Mouse (Mus musculus) hindbrain, embryonic 15.5 days (tissue): Measurements from ENCODE around the gene Nub1. TPM values are rescaled to one million over a fixed set of nuclear protein-coding genes. Genes with fewer than 3 reads are reported as not detected.

Source experiments
- ATAC-seq: fragments of 200-750 bp; cut with Nextera tagmentation; 2 replicates; pipeline ENCODE4 v1.8.0; 2017; ENCODE audit warnings: low read depth, moderate number of reproducible peaks, moderate TSS enrichment; ENCODE audit not compliant: low FRiP score
- H3K27ac ChIP-seq: fragments of 300-500 bp; sonication (generic); replicated peaks from 2 replicates; pipeline ENCODE4 v1.5.1; 2015; ENCODE audit warnings: mild to moderate bottlenecking, inconsistent platforms
- H3K27me3 ChIP-seq: fragments of 300-500 bp; sonication (generic); 2 replicates; pipeline ENCODE4 v1.6.1; 2015; ENCODE audit warnings: control low read depth, inconsistent platforms
- H3K36me3 ChIP-seq: fragments of 300-500 bp; sonication (generic); 2 replicates; pipeline ENCODE4 v1.6.1; 2015; ENCODE audit warnings: control low read depth, inconsistent platforms
- H3K4me1 ChIP-seq: fragments of 300-500 bp; sonication (generic); replicated peaks from 2 replicates; pipeline ENCODE4 v1.6.1; 2015; ENCODE audit warnings: control low read depth, inconsistent platforms
- H3K4me2 ChIP-seq: fragments of 300-500 bp; sonication (generic); 2 replicates; pipeline ENCODE4 v1.6.1; 2015; ENCODE audit warnings: moderate library complexity, mild to moderate bottlenecking, inconsistent platforms
- H3K4me3 ChIP-seq: fragments of 300-500 bp; sonication (generic); 2 replicates; pipeline ENCODE4 v1.5.1; 2015; ENCODE audit warnings: mild to moderate bottlenecking, inconsistent platforms
- H3K9ac ChIP-seq: fragments of 300-500 bp; sonication (generic); 2 replicates; pipeline ENCODE4 v1.6.1; 2015; ENCODE audit warnings: inconsistent platforms
- H3K9me3 ChIP-seq: fragments of 300-500 bp; sonication (generic); 2 replicates; pipeline ENCODE4 v1.6.1; 2016; ENCODE audit warnings: control low read depth, inconsistent platforms
- WGBS: fragments of 180-500 bp; shearing (Covaris S2); methylation state at CpG from one replicate; pipeline ENCODE4 v1.1.7; 2015; 5-methylcytosine and 5-hydroxymethylcytosine counted together
- polyA plus RNA-seq: library from polyadenylated mRNA; unstranded; fragments of >200 nt; fragmentation: Nextera tagmentation; extraction: Ambion mirVana; gene quantifications from 2 replicates; pipeline ENCODE4 v1.2.1, GENCODE M21; 2015

Nub1 gene
- polyA plus RNA-seq = 43.9 and 49.0 TPM in 2 replicates

DNA sequence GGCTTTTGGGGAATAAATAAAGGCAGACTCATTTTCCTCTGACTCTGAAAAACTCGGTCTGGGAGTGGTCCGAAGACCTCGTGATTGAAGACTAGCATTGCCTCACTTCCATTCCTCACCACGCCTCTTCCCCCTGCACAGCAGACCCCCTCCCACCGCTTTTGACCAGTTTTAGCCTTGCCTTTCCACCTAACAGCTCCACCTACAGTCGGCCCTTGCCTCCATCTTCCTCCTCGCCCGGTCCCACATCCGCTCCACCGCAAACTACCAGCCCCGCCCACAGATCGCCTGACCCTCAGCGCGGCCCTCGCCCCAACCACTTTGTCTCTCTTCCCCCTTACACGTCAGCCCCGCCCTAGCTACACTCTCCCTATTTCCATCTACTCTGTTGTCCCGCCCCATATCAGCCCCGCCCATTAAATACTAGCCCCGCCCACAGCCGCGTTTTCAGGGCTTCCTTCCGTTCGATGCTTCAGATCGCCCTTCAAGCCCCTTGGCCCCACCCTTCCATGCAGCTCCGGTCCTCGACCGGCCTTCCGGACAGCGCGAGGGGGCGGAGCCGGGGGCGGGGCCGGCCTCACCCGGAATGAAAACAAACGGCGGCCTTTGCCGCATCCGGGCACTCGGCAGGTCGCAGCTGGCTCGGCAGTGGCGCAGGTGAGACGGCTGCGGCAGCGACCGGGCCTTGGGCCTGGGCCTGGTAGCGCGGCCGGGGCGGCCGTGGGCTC, at the start of gene Nub1:
Gene Nub1 (plus strand): TSS at position 167 of the 728 bp plus-strand sequence.
- H3K9ac ChIP-seq = peak within 1 kb of the TSS; percentile 74
- no peaks in the 10 kb centered on the region for H3K9me3 ChIP-seq
- H3K4me3 ChIP-seq = peak within 1 kb of the TSS; percentile 87
- peaks cover 22% of the 10 kb centered on the region for H3K4me1 ChIP-seq
- peak; percentile 97 for ATAC-seq
- under 1% methylated on average over 53 of the region's 53 CpGs for WGBS
- no peaks in the 10 kb centered on the region for H3K27me3 ChIP-seq
- peak within 1 kb of the TSS; percentile 94 for H3K27ac ChIP-seq
- H3K4me2 ChIP-seq = peak within 1 kb of the TSS; percentile 60
- peaks cover 12% of the 10 kb centered on the region for H3K36me3 ChIP-seq

DNA sequence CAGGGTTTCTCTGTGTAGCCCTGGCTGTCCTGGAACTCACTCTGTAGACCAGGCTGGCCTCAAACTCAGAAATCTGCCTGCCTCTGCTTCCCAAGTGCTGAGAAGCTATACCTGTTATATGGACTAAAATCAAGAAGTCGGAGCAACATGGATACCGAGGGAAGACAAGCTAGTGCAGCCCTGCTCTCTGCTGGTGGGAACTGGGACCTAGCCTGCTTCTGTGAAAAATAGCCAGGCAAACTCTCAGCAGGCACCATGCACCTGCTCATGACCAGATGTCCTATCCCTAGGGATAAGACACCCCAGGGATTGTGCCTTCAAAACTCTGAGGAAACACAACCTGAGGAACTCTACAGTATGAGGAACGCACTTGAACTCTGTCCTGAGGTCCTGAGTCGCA, 48.3 kb upstream of the Nub1 start:
- no peaks in the 10 kb centered on the region for H3K36me3 ChIP-seq
- ATAC-seq = no peak
- no peaks in the 10 kb centered on the region for H3K27me3 ChIP-seq
- no peak overlapping the region for H3K4me3 ChIP-seq
- 86% methylated on average over 4 of the region's 4 CpGs for WGBS
- H3K4me1 ChIP-seq = no peaks in the 10 kb centered on the region
- no peak overlapping the region for H3K9ac ChIP-seq
- no peaks in the 10 kb centered on the region for H3K9me3 ChIP-seq
- no peak overlapping the region for H3K4me2 ChIP-seq
- H3K27ac ChIP-seq = no peak overlapping the region

GRCm38 (mm10) chr5:24638131-24638530, 47.2 kb upstream of the Nub1 start:
- WGBS = 64% methylated on average over 6 of the region's 6 CpGs
- no peak overlapping the region for H3K4me2 ChIP-seq
- no peak overlapping the region for H3K4me3 ChIP-seq
- no peaks in the 10 kb centered on the region for H3K4me1 ChIP-seq
- no peak for ATAC-seq
- H3K36me3 ChIP-seq = no peaks in the 10 kb centered on the region
- H3K9ac ChIP-seq = no peak overlapping the region
- H3K27ac ChIP-seq = no peak overlapping the region
- H3K27me3 ChIP-seq = no peaks in the 10 kb centered on the region
- no peaks in the 10 kb centered on the region for H3K9me3 ChIP-seq

GRCm38 (mm10) chr5:24639081-24639480, 46.3 kb upstream of the Nub1 start:
- ATAC-seq = peak; percentile 14; the same call in 1 of the 2 replicates
- no peaks in the 10 kb centered on the region for H3K36me3 ChIP-seq
- H3K27me3 ChIP-seq = no peaks in the 10 kb centered on the region
- H3K4me2 ChIP-seq = no peak overlapping the region
- H3K27ac ChIP-seq = no peak overlapping the region
- no peaks in the 10 kb centered on the region for H3K4me1 ChIP-seq
- H3K9ac ChIP-seq = no peak overlapping the region
- H3K9me3 ChIP-seq = no peaks in the 10 kb centered on the region
- H3K4me3 ChIP-seq = no peak overlapping the region
- WGBS = 59% methylated on average over 6 of the region's 6 CpGs

DNA sequence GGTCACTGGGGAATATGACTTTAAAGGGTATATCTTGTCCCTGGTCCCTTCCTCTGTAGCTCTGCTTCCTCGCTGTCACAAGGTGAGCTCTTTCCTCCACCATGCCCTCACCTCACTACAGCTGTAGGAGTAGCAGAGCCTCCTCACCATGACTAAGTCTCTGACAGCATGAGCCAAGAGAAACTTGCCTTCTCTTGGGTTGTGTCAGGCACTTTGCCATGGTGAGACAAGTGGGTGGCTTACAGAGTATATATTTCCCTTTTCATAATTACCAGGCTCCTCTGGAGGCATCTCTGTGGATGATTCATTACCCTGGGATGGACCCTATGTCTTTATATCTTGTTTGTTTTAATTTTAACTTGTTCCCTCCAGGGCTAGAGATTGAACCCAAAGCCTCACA, 39.9 kb upstream of the Nub1 start:
- Histone ChIP-seq H3K9ac (no peak overlapping the region), H3K36me3 (no peaks in the 10 kb centered on the region), H3K27me3 (no peaks in the 10 kb centered on the region), H3K4me2 (no peak overlapping the region), H3K4me1 (no peaks in the 10 kb centered on the region), H3K9me3 (no peaks in the 10 kb centered on the region), H3K4me3 (no peak overlapping the region), H3K27ac (no peak overlapping the region)
- WGBS = 77% methylated on average over 1 of the region's 1 CpGs
- no peak for ATAC-seq

DNA sequence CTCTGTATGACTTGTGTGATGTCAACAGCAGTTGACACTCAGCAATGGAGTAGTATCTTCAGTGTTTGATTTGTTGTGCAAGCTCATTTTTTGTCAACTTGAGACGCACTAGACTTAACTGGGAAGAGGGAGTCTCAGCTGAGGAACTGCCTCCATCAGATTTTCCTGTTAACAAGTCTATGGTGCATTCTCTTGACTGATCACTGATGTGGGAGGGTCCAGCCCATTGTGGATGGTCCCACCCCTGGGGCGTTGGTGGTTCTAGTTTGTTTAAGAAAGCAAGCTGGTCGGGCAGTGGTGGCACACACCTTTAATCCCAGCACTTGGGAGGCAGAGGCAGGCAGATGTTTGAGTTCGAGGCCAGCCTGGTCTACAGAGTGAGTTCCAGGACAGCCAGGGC, 36.1 kb upstream of the Nub1 start:
- Histone ChIP-seq H3K4me3 (no peak overlapping the region), H3K4me2 (no peak overlapping the region), H3K27me3 (no peaks in the 10 kb centered on the region), H3K27ac (no peak overlapping the region), H3K9me3 (no peaks in the 10 kb centered on the region), H3K36me3 (no peaks in the 10 kb centered on the region), H3K4me1 (peaks cover 8% of the 10 kb centered on the region; the same call in 1 of the 2 replicates), H3K9ac (no peak overlapping the region)
- WGBS = 65% methylated on average over 4 of the region's 4 CpGs
- ATAC-seq = no peak

GRCm38 (mm10) chr5:24649701-24650100, 35.6 kb upstream of the Nub1 start:
- H3K27me3 ChIP-seq = no peaks in the 10 kb centered on the region
- ATAC-seq = no peak
- H3K9me3 ChIP-seq = no peaks in the 10 kb centered on the region
- no peak overlapping the region for H3K4me3 ChIP-seq
- no peak overlapping the region for H3K9ac ChIP-seq
- H3K36me3 ChIP-seq = no peaks in the 10 kb centered on the region
- no peak overlapping the region for H3K27ac ChIP-seq
- H3K4me2 ChIP-seq = no peak overlapping the region
- peaks cover 8% of the 10 kb centered on the region; the same call in 1 of the 2 replicates for H3K4me1 ChIP-seq
- WGBS = 82% methylated on average over 7 of the region's 7 CpGs

DNA sequence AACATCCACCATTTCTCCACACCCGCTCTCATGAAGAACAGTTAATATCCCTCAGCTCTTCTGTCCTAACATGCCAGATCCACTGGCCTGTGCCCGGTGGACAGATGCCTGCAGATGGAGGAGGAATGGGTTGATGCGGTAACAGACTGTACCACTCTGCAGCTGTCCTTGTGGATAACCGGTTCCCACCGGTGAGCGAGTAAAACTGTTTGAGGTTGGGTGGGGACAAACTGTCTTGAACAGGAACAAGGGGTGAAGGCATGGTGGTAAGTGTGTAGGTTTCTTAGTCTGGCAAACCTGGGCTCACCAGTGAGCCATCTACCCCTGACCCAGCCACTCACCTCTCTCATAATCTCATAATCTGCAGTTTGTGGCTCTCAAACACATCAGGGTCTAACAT, 34.0 kb upstream of the Nub1 start:
- Histone ChIP-seq H3K4me1 (peaks cover 8% of the 10 kb centered on the region; the same call in 1 of the 2 replicates), H3K9me3 (no peaks in the 10 kb centered on the region), H3K9ac (no peak overlapping the region), H3K4me3 (no peak overlapping the region), H3K36me3 (no peaks in the 10 kb centered on the region), H3K27ac (no peak overlapping the region), H3K4me2 (no peak overlapping the region), H3K27me3 (no peaks in the 10 kb centered on the region)
- WGBS = 85% methylated on average over 6 of the region's 6 CpGs
- no peak for ATAC-seq

DNA sequence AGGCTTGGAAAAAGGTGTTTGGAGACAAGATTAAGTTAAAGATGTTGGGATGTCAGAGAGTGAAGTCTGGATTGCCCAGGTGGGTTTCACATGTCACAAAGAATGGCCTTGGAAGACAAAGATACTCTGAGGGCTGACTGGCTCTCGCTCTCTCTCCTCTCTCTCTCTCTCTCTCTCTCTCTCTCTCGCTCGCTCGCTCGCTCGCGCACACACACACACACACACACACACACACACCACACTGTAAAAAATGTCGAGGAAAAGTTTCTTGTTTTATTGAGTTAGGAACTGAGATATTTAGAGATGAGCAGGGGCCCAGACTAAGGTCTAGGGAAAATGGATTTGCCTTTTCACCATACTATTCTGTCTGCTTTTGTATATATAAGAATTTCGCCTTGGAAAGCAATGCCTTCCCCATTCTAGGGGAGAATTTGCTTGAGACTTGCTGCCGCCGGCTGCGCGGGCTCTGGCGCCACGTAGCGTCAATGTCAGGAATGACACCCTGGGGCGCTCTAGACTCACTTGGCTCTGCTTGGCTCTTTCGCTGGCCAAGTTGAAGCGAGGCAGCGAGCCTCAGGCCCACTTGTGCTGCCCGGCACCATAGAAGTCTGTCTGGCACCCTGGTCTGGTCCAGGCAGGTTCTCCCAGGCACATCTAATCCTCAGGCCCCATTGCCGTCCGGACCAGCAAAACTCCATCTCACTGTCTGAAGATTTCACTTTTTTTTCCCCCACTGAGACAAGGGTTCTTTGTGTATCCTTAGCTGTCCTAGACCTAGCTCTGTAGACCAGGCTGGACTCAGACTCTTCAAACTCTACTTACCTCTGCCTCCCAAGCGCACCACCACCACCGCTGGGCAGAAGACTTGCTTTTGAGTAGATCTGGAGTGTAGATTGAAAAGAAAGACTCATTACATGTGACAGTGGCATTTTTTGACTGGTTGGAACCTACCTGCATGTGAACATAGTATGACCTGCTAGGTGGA, 33.3 kb upstream of the Nub1 start:
- H3K4me2 ChIP-seq = no peak overlapping the region
- H3K9me3 ChIP-seq = no peaks in the 10 kb centered on the region
- WGBS = 27% methylated on average over 25 of the region's 25 CpGs
- peaks cover 8% of the 10 kb centered on the region; the same call in 1 of the 2 replicates for H3K4me1 ChIP-seq
- peak; percentile 66 for ATAC-seq
- H3K27me3 ChIP-seq = no peaks in the 10 kb centered on the region
- H3K36me3 ChIP-seq = no peaks in the 10 kb centered on the region
- no peak overlapping the region for H3K9ac ChIP-seq
- H3K27ac ChIP-seq = no peak overlapping the region
- no peak overlapping the region for H3K4me3 ChIP-seq

- Histone ChIP-seq H3K27me3 (no peaks in the 10 kb centered on the region), H3K4me3 (no peak overlapping the region), H3K9ac (no peak overlapping the region), H3K9me3 (no peaks in the 10 kb centered on the region), H3K36me3 (no peaks in the 10 kb centered on the region), H3K4me2 (no peak overlapping the region), H3K4me1 (peaks cover 8% of the 10 kb centered on the region; the same call in 1 of the 2 replicates), H3K27ac (no peak overlapping the region)
- 88% methylated on average over 5 of the region's 5 CpGs for WGBS
- ATAC-seq = 0 out of 2 replicates have a peak, but pooled peaks have one; percentile 21
Measured at GRCm38 (mm10) chr5:24652780-24653179, 32.6 kb upstream of the Nub1 start.

DNA sequence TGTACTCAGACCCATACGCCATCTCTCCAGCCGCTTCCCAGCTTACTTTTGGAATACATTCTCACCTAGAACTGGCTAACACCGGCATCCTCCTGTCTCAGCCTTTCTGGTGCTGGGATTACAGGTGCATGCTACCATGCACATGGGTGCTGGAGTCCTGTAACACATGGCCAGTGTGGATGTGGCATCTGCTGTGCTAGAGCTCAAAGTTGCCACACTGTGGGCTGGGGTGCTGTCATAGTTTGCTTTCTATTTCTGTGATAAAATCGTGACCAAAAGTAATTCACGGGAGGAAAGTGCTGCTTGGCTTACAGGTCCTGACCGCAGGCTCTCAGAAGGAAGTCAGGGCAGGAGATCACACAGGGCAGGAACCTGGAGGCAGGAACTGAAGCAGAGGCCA, 30.8 kb upstream of the Nub1 start:
- no peak overlapping the region for H3K9ac ChIP-seq
- no peaks in the 10 kb centered on the region for H3K9me3 ChIP-seq
- no peak overlapping the region for H3K4me2 ChIP-seq
- H3K36me3 ChIP-seq = no peaks in the 10 kb centered on the region
- H3K4me1 ChIP-seq = peaks cover 8% of the 10 kb centered on the region; the same call in 1 of the 2 replicates
- H3K27ac ChIP-seq = no peak overlapping the region
- WGBS = 86% methylated on average over 6 of the region's 6 CpGs
- no peak overlapping the region for H3K4me3 ChIP-seq
- no peak for ATAC-seq
- H3K27me3 ChIP-seq = no peaks in the 10 kb centered on the region

DNA sequence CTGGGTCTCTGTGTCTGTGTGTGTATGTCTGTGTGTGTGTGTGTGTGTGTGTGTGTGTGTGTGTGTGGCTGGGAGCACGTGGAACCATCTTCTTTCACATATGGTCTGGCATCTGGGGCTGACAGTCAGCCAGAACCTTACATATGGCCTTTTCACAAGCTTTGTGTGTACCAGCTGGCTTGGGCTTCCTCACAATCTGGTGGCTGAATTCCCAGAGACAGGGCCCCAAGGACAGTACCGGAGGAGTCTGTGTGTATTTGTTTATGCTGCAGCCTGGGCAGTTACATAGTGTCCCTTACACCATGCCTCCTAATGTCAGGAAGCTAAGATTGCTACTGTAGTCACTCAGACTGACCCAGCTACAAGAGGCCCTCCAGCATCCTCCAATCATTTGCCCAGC, 28.2 kb upstream of the Nub1 start:
- peak; percentile 52; the same call in 1 of the 2 replicates for ATAC-seq

More for the DNA sequence above, 28.2 kb upstream of the Nub1 start:
- Histone ChIP-seq H3K4me2 (no peak overlapping the region), H3K4me3 (no peak overlapping the region), H3K27me3 (no peaks in the 10 kb centered on the region), H3K36me3 (no peaks in the 10 kb centered on the region), H3K9me3 (no peaks in the 10 kb centered on the region), H3K9ac (no peak overlapping the region), H3K27ac (no peak overlapping the region), H3K4me1 (peaks cover 3% of the 10 kb centered on the region; the same call in 1 of the 2 replicates)
- 15% methylated on average over 2 of the region's 2 CpGs for WGBS
